Mouse (Mus musculus) retina, adult 2 months (tissue): ENCODE measurements around the gene Pklr.

Source experiments
- DNase-seq: peaks from one replicate; pipeline ENCODE4 v3.0.0-alpha.2; 2012; ENCODE audit warnings: low read depth, low spot score

Pklr gene

GRCm38 (mm10) chr3:89193853-89194252, 57.9 kb downstream of the Pklr start:
- DNase-seq: no peak
